Mouse (Mus musculus) liver, adult 2 months (tissue): ENCODE measurements around the gene Esrp2.

Experiments used
- CTCF ChIP-seq: fragments of 200-500 bp; IDR thresholded peaks from 2 replicates; pipeline ENCODE4 v1.5.1; 2011; ENCODE audit warnings: low read depth, low read length, control low read depth
- POLR2A ChIP-seq: fragments of 200-500 bp; IDR thresholded peaks from 2 replicates; pipeline ENCODE4 v1.6.1; 2011; ENCODE audit warnings: low read length, control low read depth; ENCODE audit not compliant: insufficient read depth; ENCODE audit errors: extremely low read depth

DNA sequence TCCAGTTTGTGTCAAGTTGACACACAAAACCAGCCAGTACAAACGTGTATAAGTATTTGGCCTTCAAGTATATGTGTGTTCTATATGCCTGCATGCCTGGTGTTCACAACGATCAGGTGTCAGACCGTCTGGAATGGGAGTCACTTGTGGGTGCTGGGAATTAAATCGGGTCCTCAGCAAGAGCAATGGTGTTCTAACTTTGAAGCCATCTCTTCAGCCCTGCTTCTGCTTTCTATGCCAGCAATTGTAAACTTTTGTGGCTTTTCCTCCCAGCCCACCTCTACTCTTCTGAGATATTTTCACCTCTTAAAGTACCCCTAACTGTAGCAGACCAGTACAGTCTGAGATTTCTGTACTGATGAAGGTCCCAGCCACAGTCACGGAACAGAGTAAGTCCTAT lies 3.4 kb upstream of the Esrp2 start:
- TF ChIP-seq CTCF = no peak
- no peak for TF ChIP-seq POLR2A
